Mouse (Mus musculus) fat pad, adult 2 months (tissue): ENCODE results near the gene Spire2.

Source experiments
- DNase-seq: peaks from one replicate; pipeline ENCODE4 v3.0.0-alpha.2; 2011; ENCODE audit warnings: low read depth, low spot score; ENCODE audit errors: extremely low read depth

Spire2 gene

GRCm38 (mm10) chr8:123415967-123416943 lies 83.7 kb downstream of the Spire2 start:
- DNase-seq, result no peak

GRCm38 (mm10) chr8:123416944-123417555 lies 84.5 kb downstream of the Spire2 start:
- DNase-seq, result no peak
